Mouse (Mus musculus) lung, adult 2 months (tissue): Measurements from ENCODE around the gene Nudt15. TPM values are rescaled to one million over a fixed set of nuclear protein-coding genes. Genes with fewer than 3 reads are reported as not detected.

Experiments used
- DNase-seq: peaks from one replicate; pipeline ENCODE4 v3.0.0; 2022
- H3K4me1 ChIP-seq: fragments of 200-500 bp; 2 replicates; pipeline ENCODE4 v1.6.1; 2011; ENCODE audit warnings: low read length; ENCODE audit not compliant: control insufficient read depth, insufficient read depth
- H3K4me3 ChIP-seq: fragments of 200-500 bp; replicated peaks from 2 replicates; pipeline ENCODE3; 2011; ENCODE audit warnings: low read depth, mild to moderate bottlenecking, control low read depth, low read length; ENCODE audit errors: extremely low read depth
- CTCF ChIP-seq: fragments of 200-500 bp; IDR thresholded peaks from 2 replicates; pipeline ENCODE4 v1.5.1; 2011; ENCODE audit warnings: mild to moderate bottlenecking, low read length, control low read depth; ENCODE audit not compliant: insufficient read depth
- POLR2A ChIP-seq: fragments of 200-500 bp; IDR thresholded peaks from 2 replicates; pipeline ENCODE4 v1.6.1; 2011; ENCODE audit warnings: low read depth, mild to moderate bottlenecking, control low read depth, low read length, borderline replicate concordance; ENCODE audit errors: extremely low read depth
- WGBS: fragments of 180-500 bp; shearing (Covaris S2); methylation state at CpG from one replicate; pipeline ENCODE4 v1.1.7; 2018; 5-methylcytosine and 5-hydroxymethylcytosine counted together
- polyA plus RNA-seq: library from polyadenylated mRNA; depleted of rRNA; stranded (reverse); fragments of >200 nt; gene quantifications from 2 replicates; pipeline ENCODE4 v1.2.3, GENCODE M21; 2012; rRNA removed

The Nudt15 gene
- polyA plus RNA-seq, 1 experiment = 1.3 TPM

GRCm38 (mm10) chr14:73470593-73470992 is 77.4 kb downstream of the Nudt15 start:
- no peak for DNase-seq
- Histone ChIP-seq H3K4me1 (peaks cover 14% of the 10 kb centered on the region), H3K4me3 (no peak overlapping the region)
- 54% methylated on average over 8 of the region's 8 CpGs for WGBS
- no peak for TF ChIP-seq CTCF
- TF ChIP-seq POLR2A = no peak

DNA sequence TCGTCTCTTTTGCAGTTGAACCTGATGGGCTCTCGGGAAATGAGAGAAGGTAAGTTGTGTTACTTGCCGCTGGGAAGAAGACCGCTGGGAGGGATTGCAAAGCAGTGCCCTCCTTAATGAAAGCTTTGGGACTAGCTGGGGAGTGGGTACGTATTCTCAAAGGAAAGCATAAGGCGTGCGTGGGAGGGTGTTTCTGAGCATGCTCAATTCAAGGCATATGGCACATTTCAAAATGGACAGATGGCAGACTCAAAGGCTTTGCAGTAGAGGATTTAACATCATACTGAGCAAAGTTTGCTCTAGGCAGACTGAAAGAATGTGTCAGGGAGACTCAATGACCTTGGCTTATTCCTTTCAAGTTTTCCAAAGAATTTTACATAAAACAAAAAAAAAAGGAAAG is 78.5 kb downstream of the Nudt15 start:
- 88% methylated on average over 7 of the region's 7 CpGs for WGBS
- H3K4me3 ChIP-seq = no peak overlapping the region
- TF ChIP-seq CTCF (no peak), POLR2A (no peak)
- DNase-seq = no peak
- peaks cover 4% of the 10 kb centered on the region for H3K4me1 ChIP-seq

Other genes starting within 250 kb of the Nudt15 start
- 4.1 and 7.8 TPM in 2 replicates for gene Rb1, start 222.4 kb downstream of the Nudt15 start, polyA plus RNA-seq
- gene Itm2b, start 163.0 kb downstream of the Nudt15 start, polyA plus RNA-seq = 1,455 and 1,580 TPM in 2 replicates
- gene Med4, start 38.2 kb downstream of the Nudt15 start, polyA plus RNA-seq = 9.5 and 14.1 TPM in 2 replicates
- 8.5 and 13.9 TPM in 2 replicates for gene Sucla2, start 22.9 kb downstream of the Nudt15 start, polyA plus RNA-seq
- not detected in 2 replicates for gene Gm21750, start 113.0 kb upstream of the Nudt15 start, polyA plus RNA-seq